Mouse (Mus musculus) cerebellum, adult 9-10 months (tissue): ENCODE measurements around the gene Arl9.
"Not testable (repeated sequence)": the region's sequence is repeated elsewhere in the genome, so short reads cannot be mapped to it uniquely, and the experiment has no call there.

Source experiments
- DNase-seq: peaks from one replicate; pipeline ENCODE4 v3.0.0; 2022

Gene Arl9

GRCm38 (mm10) chr5:77028034-77028433 is 24.2 kb downstream of the Arl9 start:
- no peak for DNase-seq

- DNase-seq = no peak
Measured at GRCm38 (mm10) chr5:77029735-77030134, 25.9 kb downstream of the Arl9 start.

DNA sequence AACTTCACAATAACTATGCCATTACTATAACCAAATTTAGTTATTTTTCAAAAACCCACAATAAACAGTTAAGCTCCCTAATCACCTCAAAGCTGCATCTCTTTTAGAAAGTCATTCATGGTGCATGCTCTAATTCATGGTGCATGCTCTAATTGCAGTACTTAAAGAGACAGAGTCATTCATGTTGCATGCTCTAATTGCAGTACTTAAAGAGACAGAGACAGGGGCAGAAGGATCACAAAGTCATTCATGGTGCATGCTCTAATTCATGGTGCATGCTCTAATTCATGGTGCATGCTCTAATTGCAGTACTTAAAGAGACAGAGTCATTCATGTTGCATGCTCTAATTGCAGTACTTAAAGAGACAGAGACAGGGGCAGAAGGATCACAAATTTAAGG is 31.2 kb downstream of the Arl9 start:
- DNase-seq = not testable (repeated sequence)

DNA sequence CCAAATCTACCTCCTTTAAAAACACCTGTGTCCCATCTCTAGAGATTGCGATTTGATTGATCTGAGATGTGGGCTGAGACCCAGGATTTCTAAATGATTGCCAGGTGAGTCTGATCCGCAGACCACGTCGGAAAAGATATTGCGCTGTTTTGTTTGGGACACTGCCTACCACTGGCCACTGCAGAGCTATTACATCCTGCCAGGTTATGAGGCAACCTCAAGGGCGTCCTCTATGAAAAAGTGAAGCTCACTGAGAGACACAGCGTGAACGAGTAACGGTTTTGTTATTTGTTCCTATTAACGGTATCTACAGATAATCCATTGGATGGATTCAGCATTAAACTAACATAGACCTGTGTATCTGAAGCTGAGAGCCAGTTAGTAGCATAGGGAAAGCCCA is 34.6 kb downstream of the Arl9 start:
- DNase-seq = no peak

GRCm38 (mm10) chr5:77039391-77039790 is 35.5 kb downstream of the Arl9 start:
- DNase-seq = no peak

DNA sequence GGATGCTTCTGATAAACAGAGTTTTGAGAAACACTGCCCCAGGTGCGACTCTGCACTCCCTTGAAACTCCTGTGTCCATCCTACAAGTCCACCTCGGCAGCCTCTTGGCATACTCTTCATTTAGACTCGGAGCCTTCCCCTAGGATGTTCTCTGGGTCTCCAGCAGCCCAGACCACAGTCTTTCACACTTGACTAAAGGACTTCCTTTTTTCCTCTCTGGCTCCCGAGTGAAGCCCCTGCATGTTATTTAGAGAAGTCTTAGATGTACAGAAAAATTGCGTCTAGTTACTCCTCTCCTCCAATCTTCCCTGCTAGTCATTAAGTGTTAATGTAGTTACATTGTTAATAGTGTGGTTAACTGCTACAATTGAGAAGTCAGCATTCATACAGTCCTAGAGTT is 40.5 kb downstream of the Arl9 start:
- no peak for DNase-seq

DNA sequence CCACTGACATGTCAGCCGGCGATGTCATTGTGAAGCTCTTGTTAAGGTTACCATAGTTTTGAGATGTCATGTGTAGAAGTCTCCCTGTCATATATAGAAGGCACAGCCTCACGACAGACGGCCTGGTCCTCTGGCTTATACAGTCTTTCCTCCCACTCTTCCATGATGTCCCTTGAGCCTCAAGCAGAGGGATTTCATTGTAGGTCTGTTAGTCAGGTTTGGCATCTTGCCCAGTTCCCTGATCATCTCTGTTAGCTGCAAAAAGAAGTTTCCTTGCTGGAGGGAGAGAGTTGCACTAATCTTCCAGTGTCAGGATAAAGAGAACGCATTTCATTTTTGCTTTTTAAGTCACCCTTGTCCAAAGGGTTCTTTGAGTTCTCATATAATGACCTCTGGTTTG is 48.8 kb downstream of the Arl9 start:
- no peak for DNase-seq

GRCm38 (mm10) chr5:77056881-77057440 is 53.1 kb downstream of the Arl9 start:
- no peak for DNase-seq
